ENCODE assay signal across 15 mouse cellular contexts in genomic region chr12:49375427-49376317, GRCm38 (mm10). TPM values are rescaled to one million over a fixed set of nuclear protein-coding genes. Genes with fewer than 3 reads are reported as not detected.
DNase-seq lines count a peak whose midpoint lies in the region; ATAC-seq and TF ChIP-seq lines count a peak whose summit lies in the region.
"Had no signal": no experiment of that assay in that cellular context is flagged by ENCODE, and none has a peak within 500 bp of the region (broad histone marks: within the 10 kb centered on the region; RNA-seq: fewer than 3 reads in every experiment).

No protein-coding gene starts in this region.

- no peak overlapping the region for H3K4me3 ChIP-seq in hindbrain, embryonic 11.5 days (ENCODE audit: low read depth, low read length)
- H3K4me3 ChIP-seq in hindbrain, embryonic 16.5 days (ENCODE audit: low read length): no peak overlapping the region
- H3K4me3 ChIP-seq in midbrain, embryonic 14.5 days (replicated peaks; ENCODE audit: low read depth, low read length): no peak overlapping the region
- H3K4me3 ChIP-seq in midbrain, postnatal 0 days (ENCODE audit: low read depth, low read length): no peak overlapping the region
- H3K4me3 ChIP-seq in forebrain, embryonic 11.5 days (ENCODE audit: low read depth, low read length): peak overlapping the region; percentile 87
- H3K4me3 ChIP-seq: hindbrain, embryonic 15.5 days; liver, embryonic 12.5 days had no signal

- H3K27ac ChIP-seq in hindbrain, embryonic 11.5 days (ENCODE audit: low read depth, low read length): no peak overlapping the region
- H3K27ac ChIP-seq in hindbrain, embryonic 16.5 days (ENCODE audit: low read depth, low read length): no peak overlapping the region
- H3K27ac ChIP-seq in midbrain, embryonic 14.5 days (replicated peaks; ENCODE audit: low read depth, low read length): no peak overlapping the region
- H3K27ac ChIP-seq in midbrain, postnatal 0 days (ENCODE audit: low read depth, low read length): no peak overlapping the region
- peak overlapping the region; percentile 94 for H3K27ac ChIP-seq in forebrain, embryonic 11.5 days (ENCODE audit: low read depth, low read length)
- H3K27ac ChIP-seq: heart, embryonic 15.5 days; hindbrain, embryonic 15.5 days; liver, embryonic 12.5 days had no signal

- no peak for ATAC-seq in hindbrain, embryonic 11.5 days (ENCODE audit: low FRiP score)
- no peak for ATAC-seq in hindbrain, embryonic 16.5 days
- no peak for ATAC-seq in midbrain, embryonic 14.5 days (ENCODE audit: low FRiP score, low TSS enrichment)
- no peak for ATAC-seq in midbrain, postnatal 0 days (ENCODE audit: low FRiP score)
- no peak for ATAC-seq in forebrain, embryonic 11.5 days (replicated peaks; ENCODE audit: low FRiP score)
- ATAC-seq: liver, embryonic 12.5 days had no signal

- H3K36me3 ChIP-seq in hindbrain, embryonic 11.5 days (ENCODE audit: control insufficient read depth, insufficient read depth, low read length): no peaks in the 10 kb centered on the region
- no peaks in the 10 kb centered on the region for H3K36me3 ChIP-seq in hindbrain, embryonic 16.5 days (ENCODE audit: control insufficient read depth, insufficient read depth, low read length)
- H3K36me3 ChIP-seq in midbrain, embryonic 14.5 days (ENCODE audit: control insufficient read depth, insufficient read depth, low read length): no peaks in the 10 kb centered on the region
- H3K36me3 ChIP-seq in midbrain, postnatal 0 days (ENCODE audit: insufficient read depth, low read length): no peaks in the 10 kb centered on the region
- H3K36me3 ChIP-seq in forebrain, embryonic 11.5 days (ENCODE audit: control insufficient read depth, insufficient read depth, low read length): no peaks in the 10 kb centered on the region
- H3K36me3 ChIP-seq: heart, embryonic 15.5 days; hindbrain, embryonic 15.5 days; liver, embryonic 12.5 days had no signal

- peaks cover 84% of the 10 kb centered on the region for H3K27me3 ChIP-seq in hindbrain, embryonic 11.5 days (ENCODE audit: control insufficient read depth, insufficient read depth, low read length)
- peaks cover 54% of the 10 kb centered on the region for H3K27me3 ChIP-seq in hindbrain, embryonic 16.5 days (replicated peaks; ENCODE audit: control insufficient read depth, insufficient read depth, low read length)
- peaks cover 94% of the 10 kb centered on the region for H3K27me3 ChIP-seq in midbrain, embryonic 14.5 days (ENCODE audit: control insufficient read depth, insufficient read depth, low read length)
- H3K27me3 ChIP-seq in midbrain, postnatal 0 days (ENCODE audit: insufficient read depth, low read length): peaks cover 77% of the 10 kb centered on the region
- peaks cover 26% of the 10 kb centered on the region for H3K27me3 ChIP-seq in forebrain, embryonic 11.5 days (ENCODE audit: control insufficient read depth, insufficient read depth, low read length)

- H3K4me2 ChIP-seq in hindbrain, embryonic 11.5 days (replicated peaks; ENCODE audit: low read depth, low read length): no peak overlapping the region
- H3K4me2 ChIP-seq in hindbrain, embryonic 16.5 days (ENCODE audit: low read length): no peak overlapping the region; the same call in 1 of the 2 replicates
- no peak overlapping the region for H3K4me2 ChIP-seq in midbrain, embryonic 14.5 days (ENCODE audit: low read length)
- no peak overlapping the region for H3K4me2 ChIP-seq in midbrain, postnatal 0 days (ENCODE audit: low read depth, low read length, poor library complexity, severe bottlenecking)
- H3K4me2 ChIP-seq in forebrain, embryonic 11.5 days (ENCODE audit: low read depth, low read length, severe bottlenecking): peak overlapping the region; percentile 55
- H3K4me2 ChIP-seq: liver, embryonic 12.5 days had no signal

- H3K9ac ChIP-seq in hindbrain, embryonic 11.5 days (ENCODE audit: low read depth, low read length): no peak overlapping the region
- no peak overlapping the region for H3K9ac ChIP-seq in hindbrain, embryonic 16.5 days (ENCODE audit: low read depth, low read length)
- no peak overlapping the region for H3K9ac ChIP-seq in midbrain, embryonic 14.5 days (replicated peaks; ENCODE audit: low read length)
- H3K9ac ChIP-seq in midbrain, postnatal 0 days (replicated peaks; ENCODE audit: low read length, poor library complexity, severe bottlenecking): no peak overlapping the region
- peak overlapping the region; percentile 83 for H3K9ac ChIP-seq in forebrain, embryonic 11.5 days (ENCODE audit: low read length)
- H3K9ac ChIP-seq: heart, embryonic 15.5 days; hindbrain, embryonic 15.5 days; liver, embryonic 12.5 days had no signal

- DNase-seq in hindbrain, embryonic 11.5 days (ENCODE audit: low spot score): peak; percentile 45
- DNase-seq in midbrain, embryonic 14.5 days: peak; percentile 23
- DNase-seq in midbrain, postnatal 0 days (ENCODE audit: low spot score): no peak
- peak; percentile 65 for DNase-seq in forebrain, embryonic 11.5 days (ENCODE audit: low spot score)
- DNase-seq in retina, embryonic 14.5 days (ENCODE audit: low spot score): peak; percentile 27
- no peak for DNase-seq in kidney, adult 9 months
- DNase-seq in gastrocnemius, postnatal 4 days (ENCODE audit: low spot score in 2 of 2): no peak
- DNase-seq: cerebellum, adult 11 months; gastrocnemius, postnatal 14 days had no signal

- no peak for TF ChIP-seq CTCF in midbrain, postnatal 0 days (IDR thresholded peaks at IDR 0.05)

- no peaks in the 10 kb centered on the region for H3K9me3 ChIP-seq in hindbrain, embryonic 11.5 days (ENCODE audit: control insufficient read depth, low read length)
- no peaks in the 10 kb centered on the region for H3K9me3 ChIP-seq in hindbrain, embryonic 16.5 days (ENCODE audit: control insufficient read depth, low read length)
- no peaks in the 10 kb centered on the region for H3K9me3 ChIP-seq in midbrain, embryonic 14.5 days (ENCODE audit: control insufficient read depth, low read length)
- no peaks in the 10 kb centered on the region for H3K9me3 ChIP-seq in midbrain, postnatal 0 days (ENCODE audit: low read length)
- no peaks in the 10 kb centered on the region for H3K9me3 ChIP-seq in forebrain, embryonic 11.5 days (ENCODE audit: control insufficient read depth, low read length)
- H3K9me3 ChIP-seq: heart, embryonic 15.5 days; hindbrain, embryonic 15.5 days; liver, embryonic 12.5 days had no signal

- H3K4me1 ChIP-seq in hindbrain, embryonic 11.5 days (replicated peaks; ENCODE audit: control insufficient read depth, insufficient read depth, low read length): no peaks in the 10 kb centered on the region; the same call in 1 of the 2 replicates
- no peaks in the 10 kb centered on the region for H3K4me1 ChIP-seq in hindbrain, embryonic 16.5 days (ENCODE audit: control insufficient read depth, insufficient read depth, low read depth, low read length)
- H3K4me1 ChIP-seq in midbrain, embryonic 14.5 days (ENCODE audit: control insufficient read depth, insufficient read depth, low read length): no peaks in the 10 kb centered on the region
- H3K4me1 ChIP-seq in midbrain, postnatal 0 days (ENCODE audit: insufficient read depth, low read length): no peaks in the 10 kb centered on the region
- H3K4me1 ChIP-seq in forebrain, embryonic 11.5 days (replicated peaks; ENCODE audit: control insufficient read depth, insufficient read depth, low read length): peaks cover 9% of the 10 kb centered on the region; the same call in 1 of the 2 replicates
- H3K4me1 ChIP-seq: heart, embryonic 15.5 days; liver, embryonic 12.5 days had no signal

- WGBS in hindbrain, embryonic 11.5 days: 3% methylated on average over 15 of the region's 15 CpGs
- 3% methylated on average over 15 of the region's 15 CpGs for WGBS in hindbrain, embryonic 16.5 days
- WGBS in midbrain, embryonic 14.5 days: 3% methylated on average over 15 of the region's 15 CpGs
- WGBS in midbrain, postnatal 0 days: 2% methylated on average over 15 of the region's 15 CpGs
- 2% methylated on average over 15 of the region's 15 CpGs for WGBS in forebrain, embryonic 11.5 days

RNA-seq across cellular contexts. Expression of gene Foxg1, which starts 6.8 kb away (rescaled TPM):
- polyA plus RNA-seq in hindbrain, embryonic 11.5 days (2014; fragmentation: Nextera tagmentation; extraction: Ambion mirVana): 0.39 and 0.49 TPM in 2 replicates
- 1.8 TPM in 1 of 2 replicates, not detected in the other for polyA plus RNA-seq in hindbrain, embryonic 16.5 days (2015; fragmentation: Nextera tagmentation; extraction: Ambion mirVana)
- polyA plus RNA-seq in midbrain, embryonic 14.5 days (2014; fragmentation: Nextera tagmentation; extraction: Ambion mirVana): 0.16 and 0.28 TPM in 2 replicates
- 0.05 and 1.4 TPM in 2 replicates for total RNA-seq in midbrain, postnatal 0 days (2014; rRNA removed)
- 0.15 and 0.77 TPM in 2 replicates for polyA plus RNA-seq in midbrain, postnatal 0 days (2015; fragmentation: Nextera tagmentation; extraction: Ambion mirVana)
- 40.4 and 45.5 TPM in 2 replicates for polyA plus RNA-seq in forebrain, embryonic 11.5 days (2014; fragmentation: Nextera tagmentation; extraction: Ambion mirVana)
- not detected for total RNA-seq in gastrocnemius, postnatal 4 days (2021)
- total RNA-seq: gastrocnemius, postnatal 14 days; monocyte, adult 5-6 weeks had no signal
- polyA plus RNA-seq: heart, embryonic 15.5 days; kidney, embryonic 16.5 days; liver, embryonic 12.5 days had no signal

RNA-seq across cellular contexts. Expression of gene Gm43517, which starts 9.3 kb away (rescaled TPM):
- 0.08 TPM in 1 of 2 replicates, not detected in the other for polyA plus RNA-seq in hindbrain, embryonic 11.5 days (2014; fragmentation: Nextera tagmentation; extraction: Ambion mirVana)
- 0.12 TPM in 1 of 2 replicates, not detected in the other for polyA plus RNA-seq in hindbrain, embryonic 16.5 days (2015; fragmentation: Nextera tagmentation; extraction: Ambion mirVana)
- not detected in 2 replicates for polyA plus RNA-seq in midbrain, embryonic 14.5 days (2014; fragmentation: Nextera tagmentation; extraction: Ambion mirVana)
- 0.27 TPM in 1 of 2 replicates, not detected in the other for total RNA-seq in midbrain, postnatal 0 days (2014; rRNA removed)
- not detected in 2 replicates for polyA plus RNA-seq in midbrain, postnatal 0 days (2015; fragmentation: Nextera tagmentation; extraction: Ambion mirVana)
- 1.3 and 1.4 TPM in 2 replicates for polyA plus RNA-seq in forebrain, embryonic 11.5 days (2014; fragmentation: Nextera tagmentation; extraction: Ambion mirVana)
- not detected for total RNA-seq in gastrocnemius, postnatal 4 days (2021)
- total RNA-seq: gastrocnemius, postnatal 14 days; monocyte, adult 5-6 weeks had no signal
- polyA plus RNA-seq: heart, embryonic 15.5 days; hindbrain, embryonic 15.5 days; kidney, embryonic 16.5 days; liver, embryonic 12.5 days had no signal

Comparison
In these comparisons a context has a peak if more than half of its experiments do, and no peak if none do; other contexts are left out.
1. DNase-seq: peak in hindbrain, embryonic 11.5 days (single experiment), midbrain, embryonic 14.5 days (single experiment), forebrain, embryonic 11.5 days (single experiment) and retina, embryonic 14.5 days (single experiment); none in midbrain, postnatal 0 days (single experiment), kidney, adult 9 months (single experiment) and gastrocnemius, postnatal 4 days (0 of 2).
2. RNA of gene Foxg1, which starts 6.8 kb away (polyA plus RNA-seq): 40.4 to 45.5 TPM in forebrain, embryonic 11.5 days; 0.15 to 0.77 TPM in midbrain, postnatal 0 days, 0.39 to 0.49 TPM in hindbrain, embryonic 11.5 days, 0.16 to 0.28 TPM in midbrain, embryonic 14.5 days and 1.8 TPM in hindbrain, embryonic 16.5 days; every median in the first group is over 10 times any median in the second.